Mouse (Mus musculus) right cerebral cortex, adult 2 months (tissue): ENCODE measurements at regions not wholly inside any gene's neighbourhood (a gene's known extent, or its start where the extent isn't known, plus 50 kb on each side); places are given as distances from the start of the nearest gene placed in this dataset.

Experiments used
- DNase-seq, 2 experiments: peaks; one replicate each; pipeline ENCODE4 v3.0.0; 2021 to 2022; ENCODE audit warnings: low spot score in 2 of 2

DNA sequence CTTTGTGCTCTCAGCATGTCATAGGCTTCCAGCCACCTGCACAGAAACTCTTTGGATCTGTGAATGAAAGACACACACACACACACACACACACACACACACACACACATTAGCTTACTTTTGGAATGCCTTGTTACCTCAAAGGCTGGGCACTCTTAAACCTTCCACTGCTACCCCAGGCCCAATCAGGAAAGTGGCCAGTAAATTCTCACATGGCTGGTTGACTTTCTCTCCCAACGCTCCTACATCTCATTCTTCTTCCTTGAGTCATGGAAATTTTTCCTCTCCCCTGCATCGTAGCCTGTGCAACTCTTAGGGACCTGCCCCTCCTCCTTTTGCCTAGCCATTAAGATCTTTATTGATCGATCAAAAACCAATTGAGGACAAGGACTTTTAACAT lies 465.3 kb upstream of the Cpeb2 start:
- no peak for DNase-seq

DNA sequence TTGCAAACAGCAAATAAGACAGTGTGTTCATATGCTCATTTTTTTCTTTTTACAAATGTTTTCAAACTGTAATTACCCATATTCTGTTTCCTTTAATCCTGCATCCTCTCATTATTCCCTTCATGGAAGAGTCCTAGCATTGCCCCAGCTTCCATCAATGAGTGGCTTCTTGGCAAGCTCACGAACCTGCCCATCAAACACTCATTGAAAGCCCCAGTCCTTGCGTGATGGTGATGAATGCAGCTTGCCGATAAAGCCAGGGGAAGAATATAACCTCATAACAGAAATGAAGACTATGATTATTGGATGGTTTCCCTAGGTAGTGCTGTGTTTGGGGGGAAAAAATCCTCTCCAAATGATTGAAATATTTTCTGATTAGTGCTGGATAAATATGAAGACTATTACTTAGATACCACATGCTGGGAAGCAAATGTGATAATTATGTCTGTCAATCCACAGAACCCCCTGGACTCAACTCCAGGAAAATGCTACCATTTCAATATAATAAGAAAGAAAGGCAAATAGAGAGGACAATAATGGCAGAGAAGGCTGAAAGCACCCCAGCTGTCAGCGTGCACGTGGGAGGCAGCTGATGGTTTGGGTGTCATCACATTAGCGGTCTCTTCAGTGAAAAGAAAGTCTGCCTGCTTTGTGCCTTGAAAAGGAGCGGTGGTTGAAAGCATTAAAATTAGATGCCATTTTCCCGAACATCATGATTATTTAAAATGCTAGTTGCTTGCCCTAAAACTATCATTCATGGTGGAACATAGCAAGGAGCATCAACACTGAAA lies 455.7 kb upstream of the Cpeb2 start:
- peak; percentile 5 to 6 for DNase-seq

DNA sequence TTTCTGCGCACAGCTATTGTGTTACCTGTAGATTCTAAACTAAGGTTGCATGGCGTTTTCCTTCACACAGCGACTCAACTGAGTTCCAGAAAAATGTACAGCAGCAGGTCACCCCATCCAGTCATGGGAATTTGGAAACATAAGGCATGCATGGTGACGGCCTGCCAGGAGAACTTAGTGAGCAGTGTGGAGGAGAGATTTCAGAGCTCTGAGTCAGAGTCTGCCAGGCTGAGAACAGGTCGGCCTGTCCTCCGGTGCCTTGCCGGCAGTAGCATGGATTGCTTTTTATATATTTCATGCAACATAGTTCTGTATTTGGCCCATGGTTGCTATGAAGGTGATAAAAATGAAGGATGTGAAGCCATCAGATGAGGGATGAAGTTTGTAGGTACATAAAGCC lies 427.0 kb upstream of the Cpeb2 start:
- peak; percentile 8 to 9 for DNase-seq
